Mouse (Mus musculus) hindbrain, embryonic 16.5 days (tissue): Measurements from ENCODE around the gene Dusp3. TPM values are rescaled to one million over a fixed set of nuclear protein-coding genes. Genes with fewer than 3 reads are reported as not detected.
A peak's percentile ranks its signal among the peaks of the same experiment; 100 is the strongest.

Experiments used
- ATAC-seq: fragments of 200-750 bp; cut with Nextera tagmentation; 2 replicates; pipeline ENCODE4 v1.8.0; 2017; ENCODE audit warnings: moderate TSS enrichment, moderate library complexity
- H3K27ac ChIP-seq: fragments of 300-500 bp; sonication (generic); 2 replicates; pipeline ENCODE4 v1.5.1; 2014; ENCODE audit warnings: low read depth, mild to moderate bottlenecking, control low read depth, low read length, moderate library complexity
- H3K27me3 ChIP-seq: fragments of 300-500 bp; sonication (generic); replicated peaks from 2 replicates; pipeline ENCODE4 v1.6.1; 2014; ENCODE audit warnings: low read length; ENCODE audit not compliant: control insufficient read depth, insufficient read depth
- H3K36me3 ChIP-seq: fragments of 300-500 bp; sonication (generic); 2 replicates; pipeline ENCODE4 v1.6.1; 2014; ENCODE audit warnings: mild to moderate bottlenecking, low read length, moderate library complexity, mixed read lengths; ENCODE audit not compliant: control insufficient read depth, insufficient read depth
- H3K4me1 ChIP-seq: fragments of 300-500 bp; sonication (generic); 2 replicates; pipeline ENCODE4 v1.6.1; 2014; ENCODE audit warnings: low read depth, low read length; ENCODE audit not compliant: control insufficient read depth, insufficient read depth
- H3K4me2 ChIP-seq: fragments of 300-500 bp; sonication (generic); 2 replicates; pipeline ENCODE4 v1.6.1; 2014; ENCODE audit warnings: mild to moderate bottlenecking, low read length, control low read depth, moderate library complexity
- H3K4me3 ChIP-seq: fragments of 300-500 bp; sonication (generic); 2 replicates; pipeline ENCODE4 v1.5.1; 2014; ENCODE audit warnings: mild to moderate bottlenecking, low read length, control low read depth, moderate library complexity
- H3K9ac ChIP-seq: fragments of 300-500 bp; sonication (generic); 2 replicates; pipeline ENCODE4 v1.6.1; 2014; ENCODE audit warnings: low read depth, mild to moderate bottlenecking, control low read depth, low read length, moderate library complexity
- H3K9me3 ChIP-seq: fragments of 300-500 bp; sonication (generic); 2 replicates; pipeline ENCODE4 v1.6.1; 2014; ENCODE audit warnings: mild to moderate bottlenecking, low read length, moderate library complexity; ENCODE audit not compliant: control insufficient read depth
- WGBS: fragments of 180-500 bp; shearing (Covaris S2); extraction: QIAGEN DNeasy Blood & Tissue Kit; methylation state at CpG from one replicate; pipeline ENCODE4 v1.1.7; 2014; 5-methylcytosine and 5-hydroxymethylcytosine counted together
- polyA plus RNA-seq: library from polyadenylated mRNA; unstranded; fragments of >200 nt; fragmentation: Nextera tagmentation; extraction: Ambion mirVana; gene quantifications from 2 replicates; pipeline ENCODE4 v1.2.1, GENCODE M21; 2015

The Dusp3 gene
- polyA plus RNA-seq, result 32.1 and 33.4 TPM in 2 replicates

GRCm38 (mm10) chr11:101986913-101987312, at the start of gene Dusp3:
Dusp3 (minus strand) TSS chr11:101987013.
- H3K27ac ChIP-seq, result no peak within 1 kb of the TSS
- H3K9ac ChIP-seq, result no peak within 1 kb of the TSS
- H3K4me1 ChIP-seq, result peaks cover 13% of the 10 kb centered on the region
- no peaks in the 10 kb centered on the region for H3K9me3 ChIP-seq
- no peaks in the 10 kb centered on the region for H3K36me3 ChIP-seq
- 84% methylated on average over 3 of the region's 3 CpGs for WGBS
- H3K27me3 ChIP-seq, result no peaks in the 10 kb centered on the region
- no peak within 1 kb of the TSS for H3K4me3 ChIP-seq
- no peak for ATAC-seq
- H3K4me2 ChIP-seq, result peak within 1 kb of the TSS; percentile 19

- peaks cover 6% of the 10 kb centered on the region for H3K4me1 ChIP-seq
- no peaks in the 10 kb centered on the region for H3K9me3 ChIP-seq
- no peak overlapping the region for H3K9ac ChIP-seq
- no peak overlapping the region for H3K4me3 ChIP-seq
- ATAC-seq, result no peak
- H3K4me2 ChIP-seq, result no peak overlapping the region
- 82% methylated on average over 7 of the region's 7 CpGs for WGBS
- H3K36me3 ChIP-seq, result no peaks in the 10 kb centered on the region
- H3K27ac ChIP-seq, result no peak overlapping the region
- no peaks in the 10 kb centered on the region for H3K27me3 ChIP-seq
These were observed 49.5 kb upstream of the Dusp3 start for GRCm38 (mm10) chr11:102036336-102036735.

GRCm38 (mm10) chr11:102035456-102035960, 48.7 kb upstream of the Dusp3 start:
- no peak overlapping the region for H3K9ac ChIP-seq
- H3K9me3 ChIP-seq, result no peaks in the 10 kb centered on the region
- H3K27me3 ChIP-seq, result no peaks in the 10 kb centered on the region
- peaks cover 6% of the 10 kb centered on the region for H3K4me1 ChIP-seq
- H3K4me3 ChIP-seq, result no peak overlapping the region
- no peak for ATAC-seq
- H3K27ac ChIP-seq, result no peak overlapping the region
- H3K4me2 ChIP-seq, result no peak overlapping the region
- H3K36me3 ChIP-seq, result no peaks in the 10 kb centered on the region
- WGBS, result 65% methylated on average over 5 of the region's 5 CpGs

- Histone ChIP-seq H3K36me3 (no peaks in the 10 kb centered on the region), H3K4me2 (no peak overlapping the region), H3K4me3 (no peak overlapping the region), H3K27ac (0 out of 2 replicates have a peak overlapping the region, but pooled peaks have one; percentile 17), H3K9me3 (no peaks in the 10 kb centered on the region), H3K4me1 (peaks cover 6% of the 10 kb centered on the region), H3K27me3 (no peaks in the 10 kb centered on the region), H3K9ac (peak overlapping the region; percentile 27; the same call in 1 of the 2 replicates)
- peak; percentile 61; the same call in 1 of the 2 replicates for ATAC-seq
- WGBS, result 48% methylated on average over 8 of the region's 8 CpGs
These were observed 48.1 kb upstream of the Dusp3 start for GRCm38 (mm10) chr11:102034887-102035286.

GRCm38 (mm10) chr11:102033055-102033591, 46.3 kb upstream of the Dusp3 start:
- no peak overlapping the region for H3K9ac ChIP-seq
- 92% methylated on average over 12 of the region's 12 CpGs for WGBS
- H3K9me3 ChIP-seq, result no peaks in the 10 kb centered on the region
- no peaks in the 10 kb centered on the region for H3K27me3 ChIP-seq
- no peak overlapping the region for H3K4me3 ChIP-seq
- H3K4me1 ChIP-seq, result peaks cover 6% of the 10 kb centered on the region
- no peak overlapping the region for H3K27ac ChIP-seq
- no peak overlapping the region for H3K4me2 ChIP-seq
- ATAC-seq, result no peak
- H3K36me3 ChIP-seq, result no peaks in the 10 kb centered on the region

GRCm38 (mm10) chr11:102031149-102031548, 44.3 kb upstream of the Dusp3 start:
- WGBS, result 63% methylated on average over 7 of the region's 7 CpGs
- Histone ChIP-seq H3K27ac (no peak overlapping the region), H3K36me3 (no peaks in the 10 kb centered on the region), H3K9ac (no peak overlapping the region), H3K27me3 (no peaks in the 10 kb centered on the region), H3K9me3 (no peaks in the 10 kb centered on the region), H3K4me1 (peaks cover 13% of the 10 kb centered on the region), H3K4me2 (no peak overlapping the region), H3K4me3 (no peak overlapping the region)
- ATAC-seq, result no peak

- no peak overlapping the region for H3K9ac ChIP-seq
- WGBS, result 27% methylated on average over 7 of the region's 7 CpGs
- no peak for ATAC-seq
- H3K4me3 ChIP-seq, result no peak overlapping the region
- no peaks in the 10 kb centered on the region for H3K27me3 ChIP-seq
- no peaks in the 10 kb centered on the region for H3K9me3 ChIP-seq
- H3K4me2 ChIP-seq, result no peak overlapping the region
- H3K36me3 ChIP-seq, result no peaks in the 10 kb centered on the region
- H3K27ac ChIP-seq, result no peak overlapping the region
- H3K4me1 ChIP-seq, result peaks cover 22% of the 10 kb centered on the region
These were observed 43.2 kb upstream of the Dusp3 start for GRCm38 (mm10) chr11:102029966-102030365.

GRCm38 (mm10) chr11:102029304-102029703, 42.5 kb upstream of the Dusp3 start:
- 79% methylated on average over 4 of the region's 4 CpGs for WGBS
- no peak for ATAC-seq

GRCm38 (mm10) chr11:102028087-102028816, 41.4 kb upstream of the Dusp3 start, which contains the start of gene Mpp3:
Mpp3 (minus strand) TSS chr11:102028461.
- Histone ChIP-seq H3K27ac (peak within 1 kb of the TSS; percentile 85), H3K27me3 (no peaks in the 10 kb centered on the region), H3K4me1 (peaks cover 27% of the 10 kb centered on the region), H3K4me3 (peak within 1 kb of the TSS; percentile 56), H3K9ac (peak within 1 kb of the TSS; percentile 72), H3K9me3 (no peaks in the 10 kb centered on the region), H3K36me3 (no peaks in the 10 kb centered on the region), H3K4me2 (peak within 1 kb of the TSS; percentile 76)
- ATAC-seq, result no peak
- 55% methylated on average over 6 of the region's 6 CpGs for WGBS

More at GRCm38 (mm10) chr11:102029304-102029703, 42.5 kb upstream of the Dusp3 start:
- H3K9ac ChIP-seq, result no peak overlapping the region
- no peaks in the 10 kb centered on the region for H3K27me3 ChIP-seq
- no peak overlapping the region for H3K4me2 ChIP-seq
- no peak overlapping the region for H3K27ac ChIP-seq
- no peak overlapping the region for H3K4me3 ChIP-seq
- H3K4me1 ChIP-seq, result peaks cover 26% of the 10 kb centered on the region
- no peaks in the 10 kb centered on the region for H3K36me3 ChIP-seq
- no peaks in the 10 kb centered on the region for H3K9me3 ChIP-seq
